Mouse (Mus musculus) CD4-positive, CD25-positive, alpha-beta regulatory T cell, adult 4 months (primary cell): ENCODE data around the gene Hist1h1a. TPM values are rescaled to one million over a fixed set of nuclear protein-coding genes. Genes with fewer than 3 reads are reported as not detected.
"Not testable (repeated sequence)": the region's sequence is repeated elsewhere in the genome, so short reads cannot be mapped to it uniquely, and the experiment has no call there.

Experiments
- ATAC-seq: one replicate; pipeline ENCODE4 v1.8.0; 2017
- polyA plus RNA-seq, 2 experiments: library from polyadenylated mRNA; unstranded; fragments of 100-300 nt; shearing (Covaris generic); gene quantifications; one replicate each; pipeline ENCODE4 v1.2.1; 2017

The Hist1h1a gene
- 1 to 10 TPM; 2.6 to 3.4 TPM for polyA plus RNA-seq

GRCm38 (mm10) chr13:23763586-23764323 lies at the start of gene Hist1h1a:
Gene Hist1h1a, plus strand, starts transcription at chr13:23763666.
- ATAC-seq = peak; percentile 48

GRCm38 (mm10) chr13:23716261-23717042 lies 47.0 kb upstream of the Hist1h1a start:
- ATAC-seq = no peak

- no peak for ATAC-seq
Observed at GRCm38 (mm10) chr13:23717176-23717575, 46.3 kb upstream of the Hist1h1a start.

GRCm38 (mm10) chr13:23717593-23718245 lies 45.7 kb upstream of the Hist1h1a start:
- ATAC-seq = not testable (repeated sequence)

GRCm38 (mm10) chr13:23724239-23724638 lies 39.2 kb upstream of the Hist1h1a start:
- ATAC-seq = no peak

GRCm38 (mm10) chr13:23725213-23725612 lies 38.3 kb upstream of the Hist1h1a start:
- ATAC-seq = no peak

- no peak for ATAC-seq
Observed at GRCm38 (mm10) chr13:23728472-23729191, 34.8 kb upstream of the Hist1h1a start.

GRCm38 (mm10) chr13:23729192-23729525 lies 34.3 kb upstream of the Hist1h1a start:
- ATAC-seq = no peak

GRCm38 (mm10) chr13:23729706-23730105 lies 33.8 kb upstream of the Hist1h1a start:
- no peak for ATAC-seq

GRCm38 (mm10) chr13:23730479-23730878 lies 33.0 kb upstream of the Hist1h1a start:
- ATAC-seq = no peak

GRCm38 (mm10) chr13:23732156-23732804 lies 31.2 kb upstream of the Hist1h1a start:
- peak; percentile 92 for ATAC-seq

- no peak for ATAC-seq
Observed at GRCm38 (mm10) chr13:23737091-23737490, 26.4 kb upstream of the Hist1h1a start.

- ATAC-seq = no peak
Observed at GRCm38 (mm10) chr13:23738041-23738440, 25.4 kb upstream of the Hist1h1a start.

GRCm38 (mm10) chr13:23738677-23739068 lies 24.8 kb upstream of the Hist1h1a start, which contains the start of gene Hist1h1c:
Gene Hist1h1c, plus strand, starts transcription at chr13:23738808.
- ATAC-seq = peak; percentile 70

GRCm38 (mm10) chr13:23739069-23739921 lies 24.2 kb upstream of the Hist1h1a start:
- peak; percentile 80 for ATAC-seq

- ATAC-seq = peak; percentile 66
Observed at GRCm38 (mm10) chr13:23739922-23740252, 23.6 kb upstream of the Hist1h1a start.

GRCm38 (mm10) chr13:23740256-23740840 lies 23.1 kb upstream of the Hist1h1a start:
- no peak for ATAC-seq

GRCm38 (mm10) chr13:23740910-23741309 lies 22.6 kb upstream of the Hist1h1a start:
- ATAC-seq = no peak

GRCm38 (mm10) chr13:23742007-23742406 lies 21.5 kb upstream of the Hist1h1a start:
- no peak for ATAC-seq

GRCm38 (mm10) chr13:23743215-23743614 lies 20.3 kb upstream of the Hist1h1a start:
- no peak for ATAC-seq

GRCm38 (mm10) chr13:23743963-23744362 lies 19.5 kb upstream of the Hist1h1a start:
- no peak for ATAC-seq
